Mouse (Mus musculus): ENCODE results near the gene Aup1.

The Aup1 gene

GRCm38 (mm10) chr6:83104158-83104557, 49.8 kb downstream of the Aup1 start:
- no peak for DNase-seq (ENCODE audit: low spot score)

Measured in testis, postnatal 14 days (tissue).